Mouse (Mus musculus): Measurements from ENCODE around the gene Phldb1. TPM values are rescaled to one million over a fixed set of nuclear protein-coding genes. Genes with fewer than 3 reads are reported as not detected.

The Phldb1 gene
- polyA plus RNA-seq, 1 experiment from 2014 or later, result 46.4 TPM

DNA sequence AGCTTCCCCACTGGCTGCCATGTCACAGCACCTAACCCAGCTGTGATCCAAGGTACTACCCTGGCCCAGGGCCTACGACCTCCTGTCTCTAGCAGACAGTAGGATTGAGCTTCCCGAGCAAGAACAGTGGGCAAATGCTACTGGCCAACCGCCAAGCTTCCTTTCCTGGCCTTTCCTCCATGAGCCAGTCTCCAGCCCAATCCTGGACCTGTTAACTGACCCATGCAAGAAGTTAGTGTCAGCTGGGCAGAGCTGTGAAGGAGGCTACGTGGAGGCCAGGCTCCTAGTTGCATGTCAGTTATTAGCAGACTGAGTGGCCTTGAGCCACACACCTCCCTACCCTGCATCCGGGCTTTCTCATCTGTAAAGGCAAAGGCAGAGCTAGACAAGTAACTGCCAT, 35.3 kb downstream of the Phldb1 start:
- peaks cover 97% of the 10 kb centered on the region for H3K36me3 ChIP-seq (replicated peaks; ENCODE audit: control insufficient read depth, insufficient read depth)
- DNase-seq (ENCODE audit: low spot score), result no peak
- no peak for ATAC-seq (ENCODE audit: low FRiP score)
- H3K9me3 ChIP-seq (ENCODE audit: control insufficient read depth, low read length), result no peaks in the 10 kb centered on the region
- H3K4me3 ChIP-seq (replicated peaks; ENCODE audit: low read length), result no peak overlapping the region
- H3K4me2 ChIP-seq (replicated peaks), result no peak overlapping the region
- H3K27ac ChIP-seq, result no peak overlapping the region
- H3K9ac ChIP-seq, result no peak overlapping the region
- WGBS, result 85% methylated on average over 5 of the region's 5 CpGs
- H3K4me1 ChIP-seq (replicated peaks; ENCODE audit: control insufficient read depth, insufficient read depth, low read length), result no peaks in the 10 kb centered on the region
- H3K27me3 ChIP-seq (ENCODE audit: control insufficient read depth, insufficient read depth, low read length), result no peaks in the 10 kb centered on the region

DNA sequence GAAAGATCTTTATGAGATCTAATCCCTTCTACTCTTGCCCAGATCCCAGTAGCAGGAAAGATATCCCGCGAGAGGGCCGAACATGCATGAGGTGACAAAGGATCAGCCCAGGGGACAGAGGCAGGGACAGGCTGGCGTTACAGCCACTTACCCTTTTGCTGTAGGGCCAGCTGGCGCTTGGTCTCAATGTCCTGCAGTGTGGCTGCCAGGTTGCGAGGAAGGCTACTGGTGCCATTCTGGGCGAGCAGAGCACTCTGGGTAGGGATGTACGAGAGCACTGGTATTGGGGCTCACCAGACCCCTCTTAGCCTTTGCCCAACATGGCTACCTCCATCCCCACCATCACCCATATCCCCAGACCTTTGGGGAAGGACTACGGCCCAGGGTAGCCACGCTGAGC, 35.8 kb downstream of the Phldb1 start:
- Histone ChIP-seq H3K36me3 (replicated peaks; ENCODE audit: control insufficient read depth, insufficient read depth) (peaks cover 98% of the 10 kb centered on the region), H3K4me1 (replicated peaks; ENCODE audit: control insufficient read depth, insufficient read depth, low read length) (no peaks in the 10 kb centered on the region), H3K27me3 (ENCODE audit: control insufficient read depth, insufficient read depth, low read length) (no peaks in the 10 kb centered on the region), H3K4me3 (replicated peaks; ENCODE audit: low read length) (no peak overlapping the region), H3K9me3 (ENCODE audit: control insufficient read depth, low read length) (no peaks in the 10 kb centered on the region), H3K4me2 (replicated peaks) (no peak overlapping the region), H3K27ac (no peak overlapping the region), H3K9ac (no peak overlapping the region)
- WGBS, result 90% methylated on average over 10 of the region's 10 CpGs
- no peak for DNase-seq (ENCODE audit: low spot score)
- no peak for ATAC-seq (ENCODE audit: low FRiP score)

GRCm38 (mm10) chr9:44697866-44698265, 37.1 kb downstream of the Phldb1 start:
- peaks cover 99% of the 10 kb centered on the region for H3K36me3 ChIP-seq (replicated peaks; ENCODE audit: control insufficient read depth, insufficient read depth)
- WGBS, result 91% methylated on average over 16 of the region's 16 CpGs
- ATAC-seq (ENCODE audit: low FRiP score), result no peak

GRCm38 (mm10) chr9:44693071-44693470, 41.9 kb downstream of the Phldb1 start:
- Histone ChIP-seq H3K4me1 (replicated peaks; ENCODE audit: control insufficient read depth, insufficient read depth, low read length) (no peaks in the 10 kb centered on the region), H3K27me3 (ENCODE audit: control insufficient read depth, insufficient read depth, low read length) (no peaks in the 10 kb centered on the region), H3K9me3 (ENCODE audit: control insufficient read depth, low read length) (no peaks in the 10 kb centered on the region), H3K4me3 (replicated peaks; ENCODE audit: low read length) (no peak overlapping the region), H3K4me2 (replicated peaks) (no peak overlapping the region), H3K36me3 (replicated peaks; ENCODE audit: control insufficient read depth, insufficient read depth) (peaks cover 98% of the 10 kb centered on the region), H3K27ac (no peak overlapping the region), H3K9ac (no peak overlapping the region)
- DNase-seq (ENCODE audit: low spot score), result no peak
- no peak for ATAC-seq (ENCODE audit: low FRiP score)
- WGBS, result 82% methylated on average over 11 of the region's 11 CpGs

More at GRCm38 (mm10) chr9:44697866-44698265, 37.1 kb downstream of the Phldb1 start:
- H3K4me1 ChIP-seq (replicated peaks; ENCODE audit: control insufficient read depth, insufficient read depth, low read length), result no peaks in the 10 kb centered on the region
- DNase-seq (ENCODE audit: low spot score), result no peak
- no peak overlapping the region for H3K27ac ChIP-seq
- no peak overlapping the region for H3K4me3 ChIP-seq (replicated peaks; ENCODE audit: low read length)
- H3K9me3 ChIP-seq (ENCODE audit: control insufficient read depth, low read length), result no peaks in the 10 kb centered on the region
- no peaks in the 10 kb centered on the region for H3K27me3 ChIP-seq (ENCODE audit: control insufficient read depth, insufficient read depth, low read length)
- no peak overlapping the region for H3K9ac ChIP-seq
- no peak overlapping the region for H3K4me2 ChIP-seq (replicated peaks)

- no peak for ATAC-seq (ENCODE audit: low FRiP score)
- no peak overlapping the region for H3K9ac ChIP-seq
- H3K4me1 ChIP-seq (replicated peaks; ENCODE audit: control insufficient read depth, insufficient read depth, low read length), result peaks cover 6% of the 10 kb centered on the region; the same call in 1 of the 2 replicates
- no peak overlapping the region for H3K4me2 ChIP-seq (replicated peaks)
- WGBS, result 82% methylated on average over 21 of the region's 21 CpGs
- no peak overlapping the region for H3K27ac ChIP-seq
- no peaks in the 10 kb centered on the region for H3K9me3 ChIP-seq (ENCODE audit: control insufficient read depth, low read length)
- no peaks in the 10 kb centered on the region for H3K27me3 ChIP-seq (ENCODE audit: control insufficient read depth, insufficient read depth, low read length)
- DNase-seq (ENCODE audit: low spot score), result no peak
- peaks cover 98% of the 10 kb centered on the region for H3K36me3 ChIP-seq (replicated peaks; ENCODE audit: control insufficient read depth, insufficient read depth)
- H3K4me3 ChIP-seq (replicated peaks; ENCODE audit: low read length), result no peak overlapping the region
Measured at GRCm38 (mm10) chr9:44691671-44692520, 43.1 kb downstream of the Phldb1 start.

DNA sequence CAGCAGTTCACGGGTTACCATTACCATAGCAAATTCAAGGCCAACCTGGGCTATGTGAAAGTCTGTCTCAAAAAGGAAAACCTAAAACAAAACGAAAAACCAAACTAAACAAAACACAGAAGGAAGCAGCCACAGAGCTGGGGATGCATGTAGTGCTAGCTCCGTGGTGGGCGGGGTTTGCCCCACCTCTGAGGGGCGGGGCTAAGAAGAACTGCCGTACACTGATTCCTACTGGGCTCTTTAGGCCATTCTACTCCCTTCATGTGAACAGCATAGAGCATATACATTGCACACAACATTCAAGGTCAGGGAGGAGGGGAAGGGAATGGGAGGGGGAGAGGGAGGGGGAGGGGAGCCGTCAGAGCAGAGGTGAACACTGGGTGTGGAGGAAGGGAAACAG, 44.4 kb downstream of the Phldb1 start:
- DNase-seq (ENCODE audit: low spot score) (no peak), ATAC-seq (ENCODE audit: low FRiP score) (no peak)
- Histone ChIP-seq H3K4me3 (replicated peaks; ENCODE audit: low read length) (no peak overlapping the region), H3K36me3 (replicated peaks; ENCODE audit: control insufficient read depth, insufficient read depth) (peaks cover 89% of the 10 kb centered on the region), H3K27ac (no peak overlapping the region), H3K9me3 (ENCODE audit: control insufficient read depth, low read length) (no peaks in the 10 kb centered on the region), H3K9ac (no peak overlapping the region), H3K4me2 (replicated peaks) (no peak overlapping the region), H3K27me3 (ENCODE audit: control insufficient read depth, insufficient read depth, low read length) (no peaks in the 10 kb centered on the region), H3K4me1 (replicated peaks; ENCODE audit: control insufficient read depth, insufficient read depth, low read length) (peaks cover 18% of the 10 kb centered on the region; the same call in 1 of the 2 replicates)
- 62% methylated on average over 7 of the region's 7 CpGs for WGBS

- Histone ChIP-seq H3K4me3 (replicated peaks; ENCODE audit: low read length) (no peak overlapping the region), H3K4me2 (replicated peaks) (no peak overlapping the region), H3K27ac (no peak overlapping the region), H3K36me3 (replicated peaks; ENCODE audit: control insufficient read depth, insufficient read depth) (peaks cover 62% of the 10 kb centered on the region), H3K4me1 (replicated peaks; ENCODE audit: control insufficient read depth, insufficient read depth, low read length) (peaks cover 21% of the 10 kb centered on the region; the same call in 1 of the 2 replicates), H3K27me3 (ENCODE audit: control insufficient read depth, insufficient read depth, low read length) (no peaks in the 10 kb centered on the region), H3K9me3 (ENCODE audit: control insufficient read depth, low read length) (no peaks in the 10 kb centered on the region), H3K9ac (no peak overlapping the region)
- DNase-seq (ENCODE audit: low spot score) (no peak), ATAC-seq (ENCODE audit: low FRiP score) (no peak)
- 55% methylated on average over 9 of the region's 9 CpGs for WGBS
Measured at GRCm38 (mm10) chr9:44688013-44688412, 47.0 kb downstream of the Phldb1 start.

DNA sequence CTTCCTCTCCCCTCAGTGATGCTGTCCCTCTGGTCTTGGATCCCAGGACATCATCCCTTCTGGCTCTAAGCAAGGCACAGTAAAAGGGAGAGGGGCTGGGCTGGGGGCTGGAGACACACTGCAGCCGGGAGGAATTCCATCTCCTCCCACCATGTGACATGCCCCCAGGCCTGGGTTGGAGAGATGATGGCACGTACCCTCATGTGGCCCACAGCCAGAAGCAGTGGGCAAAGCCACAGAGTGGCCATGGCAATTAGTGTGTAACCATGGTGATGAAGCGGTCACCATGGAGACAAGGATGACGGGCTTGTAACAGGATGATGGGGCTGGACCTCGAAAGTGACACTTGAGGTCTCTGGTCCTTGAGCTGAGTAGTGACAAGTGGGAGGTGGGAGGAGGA, 48.4 kb downstream of the Phldb1 start:
- peak overlapping the region; percentile 34 for H3K27ac ChIP-seq
- no peak overlapping the region for H3K4me2 ChIP-seq (replicated peaks)
- no peaks in the 10 kb centered on the region for H3K27me3 ChIP-seq (ENCODE audit: control insufficient read depth, insufficient read depth, low read length)
- peaks cover 50% of the 10 kb centered on the region for H3K36me3 ChIP-seq (replicated peaks; ENCODE audit: control insufficient read depth, insufficient read depth)
- H3K4me1 ChIP-seq (replicated peaks; ENCODE audit: control insufficient read depth, insufficient read depth, low read length), result peaks cover 21% of the 10 kb centered on the region; the same call in 1 of the 2 replicates
- H3K9me3 ChIP-seq (ENCODE audit: control insufficient read depth, low read length), result no peaks in the 10 kb centered on the region
- no peak overlapping the region for H3K4me3 ChIP-seq (replicated peaks; ENCODE audit: low read length)
- peak; percentile 71 for ATAC-seq (ENCODE audit: low FRiP score)
- no peak overlapping the region for H3K9ac ChIP-seq
- 15% methylated on average over 5 of the region's 5 CpGs for WGBS
- peak; percentile 77 for DNase-seq (ENCODE audit: low spot score)

- no peak overlapping the region for H3K4me2 ChIP-seq (replicated peaks)
- H3K27me3 ChIP-seq (ENCODE audit: control insufficient read depth, insufficient read depth, low read length), result no peaks in the 10 kb centered on the region
- H3K9me3 ChIP-seq (ENCODE audit: control insufficient read depth, low read length), result no peaks in the 10 kb centered on the region
- H3K9ac ChIP-seq, result no peak overlapping the region
- peak; percentile 91 for DNase-seq (ENCODE audit: low spot score)
- peaks cover 40% of the 10 kb centered on the region for H3K36me3 ChIP-seq (replicated peaks; ENCODE audit: control insufficient read depth, insufficient read depth)
- peaks cover 21% of the 10 kb centered on the region; the same call in 1 of the 2 replicates for H3K4me1 ChIP-seq (replicated peaks; ENCODE audit: control insufficient read depth, insufficient read depth, low read length)
- H3K27ac ChIP-seq, result peak overlapping the region; percentile 34; the same call in 1 of the 2 replicates
- 29% methylated on average over 14 of the region's 14 CpGs for WGBS
- H3K4me3 ChIP-seq (replicated peaks; ENCODE audit: low read length), result no peak overlapping the region
- peak; percentile 46 for ATAC-seq (ENCODE audit: low FRiP score)
Measured at GRCm38 (mm10) chr9:44685346-44686330, 49.4 kb downstream of the Phldb1 start.

Measured in hindbrain, embryonic 14.5 days (tissue).